Mouse (Mus musculus) liver, adult 2 months (tissue): Measurements from ENCODE around the gene Gnl2.

ENCODE experiments used
- CTCF ChIP-seq: fragments of 200-500 bp; IDR thresholded peaks from 2 replicates; pipeline ENCODE4 v1.5.1; 2011; ENCODE audit warnings: low read depth, low read length, control low read depth
- POLR2A ChIP-seq: fragments of 200-500 bp; IDR thresholded peaks from 2 replicates; pipeline ENCODE4 v1.6.1; 2011; ENCODE audit warnings: low read length, control low read depth; ENCODE audit not compliant: insufficient read depth; ENCODE audit errors: extremely low read depth

DNA sequence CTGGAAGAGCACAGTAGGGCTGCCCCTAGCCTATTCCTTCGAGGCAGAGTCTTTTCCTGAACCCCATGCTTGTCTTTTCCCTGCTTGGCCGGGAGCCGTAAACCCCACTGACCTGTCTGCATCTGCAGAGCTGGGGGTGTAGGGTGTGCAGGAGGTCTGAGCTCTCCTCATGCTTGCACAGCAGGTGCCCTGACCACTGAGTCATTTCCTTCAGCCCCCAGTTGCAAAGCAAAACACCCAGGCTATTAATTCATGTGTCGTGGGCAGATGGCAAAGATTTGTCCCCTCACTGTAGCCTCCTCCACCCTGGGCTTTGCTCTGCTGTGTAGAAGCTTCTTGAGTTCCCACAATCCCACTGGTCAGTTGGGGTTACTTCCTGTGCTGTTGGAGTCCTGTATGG lies 81.0 kb downstream of the Gnl2 start:
- TF ChIP-seq CTCF (no peak), POLR2A (no peak)
